Mouse (Mus musculus) retina, postnatal 1 day (tissue): ENCODE measurements around the gene Zcchc14.
"Not testable (repeated sequence)": the region's sequence is repeated elsewhere in the genome, so short reads cannot be mapped to it uniquely, and the experiment has no call there.

Source experiments
- DNase-seq: peaks from one replicate; pipeline ENCODE4 v3.0.0-alpha.2; 2012

Gene Zcchc14

DNA sequence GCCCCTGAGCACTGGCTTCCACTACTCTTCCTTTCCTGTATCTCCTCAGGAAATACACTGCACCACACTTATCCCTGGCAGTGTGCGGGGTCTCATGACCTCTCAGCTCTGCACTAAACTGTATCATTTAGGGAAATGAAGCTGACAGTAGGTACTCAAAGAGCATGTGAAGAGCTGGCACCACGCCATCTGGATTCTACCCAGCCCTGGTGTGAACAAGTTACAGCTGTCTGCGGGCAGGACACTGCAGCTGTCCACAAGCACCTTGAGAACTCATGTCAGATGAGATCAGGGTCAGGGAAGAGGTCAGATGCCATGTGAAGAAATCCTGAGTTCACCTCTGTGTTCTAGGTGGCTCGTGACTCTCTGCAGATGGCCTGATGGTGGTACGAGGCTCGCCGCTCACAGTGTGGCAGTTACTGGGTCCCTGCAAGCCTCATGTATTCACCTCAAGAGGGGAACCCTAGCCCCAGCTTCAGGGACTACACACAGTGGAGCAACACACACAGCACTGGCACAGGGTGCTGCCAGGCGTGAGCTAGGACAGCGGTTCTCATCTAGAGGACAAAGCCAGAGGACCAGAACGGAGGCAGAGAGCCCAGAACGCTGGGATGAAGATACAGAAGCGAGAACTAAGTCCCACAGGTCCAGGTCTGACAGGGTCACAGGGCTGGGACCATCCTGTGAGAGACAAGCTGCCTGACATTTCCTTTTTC is 31.7 kb downstream of the Zcchc14 start:
- peak; percentile 32 for DNase-seq

DNA sequence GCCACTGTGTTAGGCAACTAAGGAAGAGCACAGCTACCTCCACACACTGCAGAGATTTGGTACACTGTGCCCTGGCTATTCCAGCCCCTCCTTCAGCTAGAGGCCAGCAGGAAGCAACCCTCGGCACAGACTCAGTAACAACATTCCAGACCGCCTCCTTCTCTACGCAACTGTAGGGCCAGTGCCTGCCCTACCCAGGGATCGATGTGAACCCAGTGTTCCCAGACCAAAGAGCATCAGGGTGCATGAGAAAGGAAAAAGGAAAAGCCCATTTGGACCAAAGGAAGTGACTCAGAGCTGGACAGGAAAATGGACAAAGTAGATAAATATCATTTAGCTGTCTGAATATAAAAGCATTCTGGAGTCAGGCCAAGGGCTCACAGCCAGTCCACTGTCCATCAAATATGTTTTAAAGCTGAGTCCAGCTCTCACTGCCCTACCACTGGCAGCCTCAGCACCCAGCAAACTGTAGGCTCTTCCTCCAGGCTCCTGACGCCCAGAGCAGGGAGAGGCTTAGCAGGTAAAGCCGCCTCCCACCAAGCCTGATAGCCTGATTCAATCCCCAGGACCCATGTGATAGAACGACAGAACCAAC is 33.2 kb downstream of the Zcchc14 start:
- DNase-seq = no peak

DNA sequence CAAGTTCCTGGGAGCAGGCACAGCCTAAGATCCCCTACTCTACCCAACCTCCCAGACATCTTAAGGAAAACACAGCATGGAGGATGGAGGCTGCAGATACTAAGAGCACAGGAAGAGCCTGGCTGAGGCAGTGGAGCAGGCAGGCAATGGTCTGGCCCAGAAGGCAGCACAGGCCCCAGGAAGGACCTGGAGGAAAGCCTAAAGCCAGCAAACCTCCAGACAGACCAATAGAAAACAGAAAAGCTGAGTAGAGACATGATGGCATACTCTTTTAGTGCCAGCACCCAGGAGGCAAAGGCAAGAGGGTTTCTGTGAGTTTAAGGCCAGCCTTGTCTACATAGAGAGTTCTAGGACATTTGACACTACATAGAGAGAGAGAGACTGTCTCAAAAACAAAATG is 39.3 kb downstream of the Zcchc14 start:
- no peak for DNase-seq

DNA sequence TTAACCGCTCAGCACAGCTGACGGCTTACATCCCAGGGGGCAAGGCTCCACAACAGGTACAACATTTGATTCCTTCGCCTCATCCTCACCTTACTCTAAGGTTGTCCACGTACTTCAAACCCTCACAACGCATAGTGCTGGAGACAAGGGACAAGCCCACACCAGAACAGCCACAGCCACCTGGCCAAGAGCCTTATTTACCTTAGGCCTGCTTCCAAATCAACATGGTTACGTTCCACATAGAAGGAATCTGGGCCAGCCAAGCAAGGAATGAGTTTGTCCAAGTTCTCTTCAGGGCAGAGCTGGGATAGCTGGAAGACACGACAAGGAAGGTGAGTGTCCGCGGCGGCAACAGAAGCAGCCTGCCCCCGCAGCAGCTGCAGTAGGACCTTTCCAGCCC is 42.8 kb downstream of the Zcchc14 start:
- DNase-seq = no peak

DNA sequence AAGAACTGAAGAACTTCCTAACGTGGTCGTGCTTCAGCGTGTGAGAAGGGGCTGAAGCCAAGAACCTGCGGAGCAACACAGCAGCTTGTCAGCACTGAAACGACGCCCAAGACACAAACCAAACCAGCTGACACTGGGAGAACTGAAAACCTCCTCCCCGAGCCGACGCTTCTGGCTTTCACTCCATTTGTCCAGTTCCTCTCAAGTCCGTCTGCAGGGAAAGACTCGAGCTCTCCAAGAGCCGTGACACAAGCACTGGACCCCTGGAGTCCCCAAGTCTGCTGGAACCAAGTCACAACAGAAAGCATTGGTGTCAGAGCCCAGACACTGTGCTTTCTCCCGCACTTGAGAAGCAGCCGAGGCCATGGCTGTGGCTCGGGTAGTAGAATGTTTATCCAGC is 43.5 kb downstream of the Zcchc14 start:
- DNase-seq = no peak

DNA sequence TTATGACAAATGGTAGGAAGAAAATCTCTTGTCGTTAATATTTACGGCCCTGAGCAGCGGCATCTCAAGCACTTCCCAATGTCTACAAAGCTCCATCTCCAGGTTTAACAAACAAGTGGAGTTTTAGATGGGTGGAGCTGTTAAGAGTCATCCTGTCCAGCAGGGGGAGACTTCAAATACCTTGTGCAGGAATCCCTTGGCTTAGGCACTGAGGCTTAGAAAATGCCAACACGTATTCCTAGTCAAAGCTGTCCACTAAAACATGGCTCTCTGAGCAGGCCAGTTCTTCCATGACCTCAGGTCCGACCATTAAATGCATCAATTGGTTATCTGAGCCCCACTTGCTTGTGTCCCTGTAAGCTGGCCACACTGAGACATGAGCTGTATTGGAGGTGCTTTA is 45.0 kb downstream of the Zcchc14 start:
- DNase-seq = peak; percentile 54

DNA sequence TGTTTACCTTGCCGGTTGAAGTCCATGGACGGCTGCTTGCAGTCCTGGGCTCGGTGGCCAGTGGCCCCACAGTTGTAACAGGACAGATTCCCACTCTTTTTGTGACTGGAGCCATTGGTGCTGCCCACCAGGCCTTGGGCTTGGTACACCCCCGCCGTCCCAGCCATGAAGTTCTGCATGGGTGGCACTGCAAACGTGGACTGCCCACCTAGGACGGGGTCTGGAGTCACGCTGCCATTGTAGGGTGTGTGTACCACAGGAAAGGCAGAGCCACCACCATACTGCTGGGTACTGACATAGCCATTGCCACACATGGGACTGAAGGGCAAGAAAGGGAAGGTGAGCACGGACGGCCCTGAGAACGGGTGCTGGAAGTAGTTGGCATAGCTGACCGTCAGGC is 48.9 kb downstream of the Zcchc14 start:
- no peak for DNase-seq

DNA sequence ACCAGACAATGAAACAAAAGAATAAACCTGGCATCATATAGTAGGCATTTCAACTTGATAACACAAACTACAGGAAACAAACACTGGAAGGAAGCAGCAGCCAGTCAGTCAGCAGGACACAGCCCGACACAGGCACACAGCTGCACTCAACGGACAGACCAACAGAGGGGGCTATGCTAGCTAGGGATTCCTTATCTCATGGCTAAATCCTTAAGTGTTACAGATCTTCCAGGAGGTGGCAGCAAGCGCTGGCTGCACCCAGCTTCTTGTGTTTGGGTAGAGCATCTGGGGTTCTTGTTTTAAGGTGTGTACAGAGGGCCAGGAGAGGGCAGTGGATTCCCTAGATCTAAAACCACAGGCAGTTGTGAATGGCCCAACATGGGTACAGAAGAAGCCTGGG is 49.8 kb downstream of the Zcchc14 start:
- DNase-seq = peak; percentile 76

DNA sequence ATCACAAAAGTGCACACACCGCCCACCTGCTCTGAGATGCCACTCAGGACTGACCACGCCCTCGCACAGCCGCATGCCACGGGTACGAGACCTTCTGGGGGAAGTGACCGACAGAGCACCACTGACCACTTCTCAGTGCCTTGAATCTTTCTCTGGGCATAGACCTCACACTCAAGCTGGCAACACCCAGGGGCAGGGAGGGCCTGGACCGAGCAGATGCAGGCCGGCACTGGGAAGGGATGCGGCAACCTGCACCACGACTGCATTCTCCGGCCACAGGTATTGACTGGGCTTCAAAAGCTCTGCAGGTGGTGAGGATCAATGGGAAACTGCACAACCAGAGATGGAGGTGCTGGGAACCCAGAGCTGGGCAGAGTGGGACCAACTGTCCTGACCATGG is 50.3 kb downstream of the Zcchc14 start:
- no peak for DNase-seq

DNA sequence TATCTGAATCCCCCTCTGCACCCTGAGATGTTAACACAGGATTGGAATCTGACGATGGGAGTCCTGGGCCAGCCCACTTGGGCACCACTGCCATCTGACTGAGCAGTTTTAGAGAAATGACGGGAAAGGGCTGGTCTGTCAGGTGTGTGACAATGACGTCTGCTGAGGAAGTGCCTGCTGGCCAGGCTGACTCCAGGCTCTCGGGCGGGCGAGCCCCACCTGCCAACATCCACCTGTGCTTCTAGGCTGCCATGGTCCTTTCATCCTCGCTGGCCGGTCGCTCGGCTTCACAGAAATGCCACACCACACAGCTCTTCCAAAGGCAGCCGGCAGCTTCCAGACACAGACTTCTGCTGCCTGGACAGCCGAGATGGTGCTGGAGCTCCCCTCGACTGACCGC is 52.9 kb downstream of the Zcchc14 start:
- DNase-seq = no peak

DNA sequence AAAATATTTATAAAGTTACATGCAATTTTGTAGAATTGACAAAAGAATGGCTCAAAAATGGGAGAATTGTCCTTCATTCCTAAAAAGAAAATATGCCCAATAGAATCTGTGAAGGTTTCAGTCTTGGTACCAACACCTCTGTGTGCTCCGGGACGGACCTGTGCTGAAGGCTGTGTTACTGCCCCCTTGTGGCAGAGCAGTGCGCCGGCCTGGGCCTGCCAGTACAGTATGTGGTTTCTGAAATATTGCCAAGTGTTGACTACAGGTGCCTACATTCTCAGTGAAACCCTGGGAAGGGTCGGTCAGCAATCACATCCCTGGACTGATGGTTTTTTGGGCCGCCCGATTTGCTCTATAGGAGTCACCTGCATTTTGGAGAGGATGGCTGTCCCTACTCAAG is 53.8 kb downstream of the Zcchc14 start:
- peak; percentile 77 for DNase-seq

DNA sequence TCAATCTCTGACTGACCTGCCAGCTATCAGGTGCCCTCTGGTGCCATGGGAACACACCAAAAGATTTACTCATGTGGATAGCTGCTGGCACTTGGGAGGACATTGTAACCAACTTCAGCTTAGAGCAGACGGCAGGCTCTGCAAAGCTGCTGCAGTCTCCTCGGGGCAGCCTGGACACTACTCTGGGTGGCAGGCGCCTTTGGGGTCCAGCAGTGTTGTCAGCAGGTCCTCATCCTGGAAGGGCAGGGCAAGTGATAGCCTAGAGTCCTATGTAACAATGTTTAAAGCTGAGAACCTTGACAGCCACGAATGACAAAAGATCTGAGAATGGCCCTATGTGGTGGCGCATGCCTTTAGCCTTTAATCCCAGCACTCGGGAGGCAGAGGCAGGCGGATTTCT is 54.5 kb downstream of the Zcchc14 start:
- DNase-seq = no peak

DNA sequence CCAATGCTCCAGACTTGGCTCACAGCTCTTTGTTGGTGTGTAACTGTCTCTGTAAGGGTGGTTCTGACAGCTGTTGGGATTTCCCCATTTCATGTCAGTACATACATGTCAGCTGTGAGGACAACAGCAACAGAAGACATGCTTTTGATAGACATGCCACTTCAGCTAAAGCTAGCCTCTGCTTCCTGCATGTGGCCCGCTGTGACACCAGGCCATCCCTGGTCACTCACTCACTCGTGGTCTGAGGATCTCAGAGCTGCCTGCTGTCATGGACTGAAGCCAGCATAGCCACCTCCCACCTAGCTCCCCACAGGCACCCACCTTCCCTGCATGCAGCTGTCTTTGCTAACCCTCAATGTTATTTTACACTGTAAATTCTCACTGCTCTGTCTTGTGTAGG is 55.2 kb downstream of the Zcchc14 start:
- DNase-seq = not testable (repeated sequence)

DNA sequence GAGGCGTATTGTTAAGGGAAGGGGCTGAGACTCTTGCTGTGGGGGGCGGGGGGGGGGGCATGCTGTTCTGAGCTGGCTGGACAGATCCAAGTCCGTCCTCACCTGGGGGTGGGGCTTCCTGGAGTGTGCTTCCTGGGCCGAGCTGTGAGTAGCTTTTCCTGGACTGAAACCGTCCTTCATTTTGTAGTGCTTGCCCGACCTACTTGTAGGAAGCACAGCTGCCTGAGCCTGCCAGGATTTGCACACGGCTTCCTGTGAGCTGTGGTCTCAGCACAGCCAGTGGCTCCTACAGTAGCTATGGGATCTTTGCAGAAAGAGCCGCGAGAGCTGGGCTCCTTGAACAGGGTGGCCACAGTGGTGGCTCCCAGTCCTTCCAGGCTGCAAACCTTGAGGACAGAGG is 58.7 kb downstream of the Zcchc14 start:
- DNase-seq = no peak

DNA sequence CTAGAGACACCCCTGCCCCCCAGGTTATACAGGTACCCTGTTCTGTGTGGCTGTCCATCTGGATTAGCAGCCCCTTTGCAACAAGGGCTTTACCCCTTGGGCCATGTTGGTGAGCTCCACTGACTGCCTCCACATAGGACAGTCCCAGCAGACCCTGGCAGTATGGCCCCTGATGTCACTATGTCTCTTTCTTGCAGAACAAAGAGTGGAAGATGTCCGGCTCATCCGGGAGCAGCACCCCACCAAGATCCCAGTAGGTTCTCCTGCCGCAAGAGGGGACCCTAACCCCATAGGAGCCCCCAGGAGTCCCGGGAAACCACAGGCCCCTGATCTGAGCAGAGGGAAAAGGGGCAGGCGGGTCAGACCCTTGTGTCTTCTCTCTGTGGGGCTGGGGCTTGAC is 59.4 kb downstream of the Zcchc14 start:
- DNase-seq = no peak

DNA sequence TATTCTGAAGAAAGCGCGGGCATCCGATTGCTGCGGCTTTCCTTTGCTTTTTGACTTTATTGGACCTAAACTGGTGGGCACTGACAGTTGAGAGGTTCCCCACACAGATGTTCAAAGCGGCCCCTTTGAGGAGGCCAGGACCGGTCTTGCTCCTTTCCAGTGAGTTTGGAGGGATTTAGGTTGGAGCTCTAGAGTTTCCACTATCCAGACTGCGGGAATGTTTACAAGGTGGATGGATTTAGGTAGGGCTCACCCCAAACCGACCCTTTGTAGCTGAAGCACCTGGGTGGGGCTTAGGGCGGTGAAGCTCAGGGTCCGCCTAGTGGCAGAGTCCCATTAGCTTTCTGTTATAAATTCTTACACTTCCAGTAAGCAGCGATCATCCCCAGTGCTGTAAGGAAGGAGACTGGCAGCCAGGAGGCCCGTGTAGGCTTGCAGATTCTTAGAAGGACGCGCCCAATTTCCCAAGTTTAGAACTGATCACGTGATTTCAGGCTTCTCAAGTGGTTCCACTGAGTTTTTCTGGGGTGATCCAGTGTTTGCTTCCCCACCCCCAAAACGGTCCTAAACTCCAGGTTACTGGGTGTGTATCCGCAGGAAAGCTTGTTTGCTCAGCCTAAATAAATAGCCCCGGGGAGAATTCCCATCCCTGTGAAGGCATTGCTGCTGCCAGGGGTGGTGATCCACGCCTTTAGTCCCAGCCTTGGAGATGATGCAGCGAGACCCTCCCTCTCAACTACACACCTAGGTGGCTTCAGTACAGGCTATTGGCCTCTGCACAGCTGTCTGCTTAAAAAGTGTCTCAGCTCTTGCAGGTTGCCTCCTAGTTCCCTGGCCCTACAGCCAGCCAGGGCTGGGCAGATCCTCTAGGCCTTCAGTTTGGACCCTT is 61.3 kb downstream of the Zcchc14 start:
- DNase-seq = peak; percentile 54

DNA sequence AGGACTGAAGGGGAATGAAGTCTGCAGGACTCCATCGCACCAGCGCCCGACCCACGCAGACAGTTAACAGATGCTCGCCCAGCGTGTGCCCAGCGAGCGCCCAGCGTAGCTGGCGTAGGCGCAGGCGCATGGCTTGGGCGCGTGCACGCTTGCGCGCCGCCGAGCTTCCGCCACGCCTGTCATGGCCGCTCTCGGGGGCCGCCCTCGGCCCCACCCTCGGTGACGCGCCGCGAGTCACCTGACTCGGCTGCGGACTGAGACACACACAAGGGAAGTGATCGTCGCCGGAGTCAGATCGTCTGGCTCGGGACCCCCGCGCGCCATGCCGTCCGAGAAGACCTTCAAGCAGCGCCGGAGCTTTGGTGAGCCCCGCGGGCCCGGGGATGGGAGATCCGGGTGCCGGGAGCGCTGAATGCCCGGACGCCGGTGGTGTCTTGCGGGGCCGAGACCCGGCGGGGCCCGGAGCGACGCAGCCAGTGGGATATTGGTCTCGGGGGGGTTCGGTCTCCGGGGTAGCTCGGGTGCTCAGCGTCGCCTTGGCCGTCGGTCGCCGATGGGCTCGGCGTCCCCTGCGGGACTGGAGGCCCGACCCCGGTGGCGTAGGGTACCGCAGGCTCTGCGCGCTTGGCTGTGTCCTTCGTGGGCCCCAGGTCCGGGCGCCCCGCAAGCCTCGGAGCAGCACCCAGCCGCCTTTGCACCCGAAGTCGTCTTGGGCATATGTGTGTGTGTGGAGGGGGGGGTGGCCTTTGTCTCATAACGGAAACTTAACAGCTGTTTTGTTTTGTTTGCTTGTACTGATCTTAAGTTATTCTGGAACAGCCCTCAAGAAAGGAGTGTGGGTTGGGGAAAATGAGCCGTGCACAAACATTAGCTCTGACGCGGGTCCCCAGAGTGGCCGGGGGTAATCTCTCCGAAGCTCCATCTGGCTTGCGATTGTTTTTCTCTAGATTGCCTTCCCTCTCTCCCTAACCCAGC is 62.2 kb downstream of the Zcchc14 start, which contains the start of gene Map1lc3b:
Gene Map1lc3b (plus strand): TSS at position 159 of the 975 bp plus-strand sequence.
- peak; percentile 96 for DNase-seq

DNA sequence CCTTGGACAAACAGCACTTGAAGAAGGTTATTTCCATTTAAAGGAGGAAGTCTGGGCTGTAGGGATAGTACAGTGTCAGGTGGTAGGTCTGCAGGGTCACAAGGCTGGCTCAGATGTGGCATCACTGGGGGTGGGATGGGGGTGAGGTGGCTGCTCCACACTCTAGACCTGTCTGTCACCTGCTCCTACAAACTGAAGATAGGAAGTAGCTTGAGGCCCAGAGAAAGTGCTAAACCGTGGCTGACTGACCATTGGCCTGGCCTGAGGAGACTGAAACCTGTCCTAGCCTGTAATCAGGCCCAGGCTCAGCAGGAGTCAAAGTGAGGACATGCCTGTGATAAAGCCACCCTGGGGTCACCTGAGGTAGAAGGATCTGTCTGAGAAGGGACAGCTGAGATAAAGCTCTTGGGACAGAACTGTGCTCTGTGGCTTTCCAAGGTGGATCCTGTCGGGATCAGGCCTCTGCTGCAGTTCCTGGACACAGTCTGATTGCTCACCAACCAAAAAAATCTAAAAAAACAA is 63.4 kb downstream of the Zcchc14 start:
- no peak for DNase-seq

DNA sequence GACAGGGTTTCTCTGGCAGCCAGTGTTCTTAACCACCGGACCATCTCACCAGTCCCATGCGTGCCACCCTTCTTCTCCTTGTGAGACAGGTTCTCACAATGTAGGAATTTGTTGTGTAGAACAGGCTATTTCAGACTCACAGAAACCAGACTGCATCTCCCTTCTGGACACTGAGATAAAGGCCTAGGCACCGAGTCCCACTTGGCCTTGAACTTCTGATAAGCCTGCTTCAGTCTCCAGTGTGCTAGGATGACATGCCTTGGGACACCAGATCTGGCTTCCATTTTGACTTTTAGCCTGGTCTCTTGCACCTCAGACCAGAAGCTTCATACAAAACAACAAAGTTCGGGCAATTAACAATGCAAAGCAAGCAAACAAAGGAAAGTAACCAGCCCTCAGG is 64.0 kb downstream of the Zcchc14 start:
- DNase-seq = no peak

DNA sequence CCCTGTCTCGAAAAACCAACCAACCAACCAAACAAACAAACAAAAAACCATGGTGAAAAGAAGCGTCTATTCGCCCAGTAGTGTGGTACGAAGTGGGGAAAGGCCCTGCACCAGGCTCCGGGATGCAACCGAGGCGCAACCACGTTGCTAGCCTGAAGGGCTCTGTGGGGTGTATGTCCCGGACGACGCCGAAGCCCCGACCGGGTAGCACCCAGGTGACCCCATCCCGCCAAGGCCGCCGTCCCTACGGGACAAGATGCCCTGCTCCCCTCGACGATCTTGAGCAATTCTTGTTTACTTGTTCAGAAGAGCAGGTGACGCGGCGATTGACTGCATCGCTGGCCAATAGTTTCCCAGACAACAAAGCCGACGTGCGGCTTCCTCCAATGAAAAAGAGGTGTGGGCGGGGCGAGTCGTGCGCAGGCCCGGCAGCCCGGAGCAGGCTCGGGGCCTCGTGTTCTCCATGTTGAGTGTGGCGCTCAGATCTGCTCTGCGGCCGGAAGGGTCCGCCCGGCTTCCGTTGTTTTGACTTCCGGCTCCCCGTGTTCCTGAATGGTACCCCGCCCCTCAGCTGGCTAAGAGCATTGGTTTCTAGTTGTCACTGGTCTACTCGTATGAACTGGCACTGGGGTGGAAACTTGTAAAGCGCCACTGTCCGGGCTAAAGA is 67.4 kb downstream of the Zcchc14 start:
- peak; percentile 99 for DNase-seq

DNA sequence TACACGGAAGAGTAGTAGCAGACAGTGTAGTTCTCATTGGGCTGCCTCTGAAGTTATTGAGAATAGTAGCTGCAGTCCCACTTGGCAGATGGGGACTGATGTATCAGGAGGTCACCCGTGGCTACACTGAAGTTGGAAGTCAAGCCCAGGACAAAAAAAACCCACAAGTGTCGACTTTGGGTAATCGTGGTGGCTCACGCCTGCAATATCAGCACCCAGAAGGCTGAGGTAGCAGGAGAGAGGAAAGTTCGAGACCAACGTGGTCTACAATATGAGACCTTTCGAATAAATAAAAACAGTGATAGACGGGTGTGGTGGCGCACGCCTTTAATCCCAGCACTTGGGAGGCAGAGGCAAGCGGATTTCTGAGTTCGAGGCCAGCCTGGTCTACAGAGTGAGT is 68.0 kb downstream of the Zcchc14 start:
- DNase-seq = no peak

DNA sequence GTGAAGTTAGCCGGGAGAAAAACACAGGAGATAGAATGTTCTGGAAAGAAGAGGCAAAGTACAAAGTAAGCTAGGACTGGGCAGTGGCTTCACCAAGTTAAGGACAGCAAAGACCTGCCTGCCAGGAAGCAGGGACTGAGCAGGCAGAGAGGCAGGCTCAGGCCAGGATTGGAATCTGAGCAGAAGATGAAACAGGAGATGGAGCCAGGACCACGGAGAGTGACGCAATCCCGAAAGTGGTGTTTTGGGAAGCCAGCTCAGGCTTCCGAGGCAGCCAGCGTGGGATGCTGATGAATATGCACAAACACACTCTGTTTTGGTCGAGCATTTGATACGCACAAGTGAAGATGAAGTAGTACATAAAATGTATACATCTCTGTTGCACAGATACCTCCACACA is 69.0 kb downstream of the Zcchc14 start:
- DNase-seq = no peak
